Mouse (Mus musculus): Measurements from ENCODE around the gene Pdss2.

The Pdss2 gene

GRCm38 (mm10) chr10:43220910-43221625 lies at the start of gene Pdss2:
TSS of gene Pdss2 (plus strand) at chr10:43221486.
- peak; percentile 98 for DNase-seq

- peak; percentile 44 for DNase-seq
Observed at GRCm38 (mm10) chr10:43172066-43172465, 49.2 kb upstream of the Pdss2 start.

- no peak for DNase-seq
Observed at GRCm38 (mm10) chr10:43172554-43172953, 48.7 kb upstream of the Pdss2 start.

- peak; percentile 78 for DNase-seq
Observed at GRCm38 (mm10) chr10:43173141-43173827, 48.0 kb upstream of the Pdss2 start.

- DNase-seq: no peak
Observed at GRCm38 (mm10) chr10:43173828-43174325, 47.4 kb upstream of the Pdss2 start.

GRCm38 (mm10) chr10:43174326-43175155 lies 46.7 kb upstream of the Pdss2 start, which contains the start of the genes Sobp and 9030612E09Rik:
TSS of gene Sobp (minus strand) at chr10:43174530.
TSS of gene 9030612E09Rik (plus strand) at chr10:43174704.
- peak; percentile 89 for DNase-seq

- peak; percentile 44 for DNase-seq
Observed at GRCm38 (mm10) chr10:43175156-43175601, 46.1 kb upstream of the Pdss2 start.

- no peak for DNase-seq
Observed at GRCm38 (mm10) chr10:43180313-43180912, 40.9 kb upstream of the Pdss2 start.

- no peak for DNase-seq
Observed at GRCm38 (mm10) chr10:43200206-43200605, 21.1 kb upstream of the Pdss2 start.

GRCm38 (mm10) chr10:43203865-43204264 lies 17.4 kb upstream of the Pdss2 start:
- no peak for DNase-seq

GRCm38 (mm10) chr10:43211866-43212265 lies 9.4 kb upstream of the Pdss2 start:
- peak; percentile 60 for DNase-seq

GRCm38 (mm10) chr10:43217361-43217900 lies 3.9 kb upstream of the Pdss2 start:
- DNase-seq: no peak

- DNase-seq: peak; percentile 19
Observed at GRCm38 (mm10) chr10:43220479-43220878, 807 bp upstream of the Pdss2 start.

- DNase-seq: peak; percentile 42
Observed at GRCm38 (mm10) chr10:43221659-43222058, 373 bp downstream of the Pdss2 start.

- DNase-seq: no peak
Observed at GRCm38 (mm10) chr10:43223391-43223790, 2.1 kb downstream of the Pdss2 start.

- no peak for DNase-seq
Observed at GRCm38 (mm10) chr10:43226391-43226790, 5.1 kb downstream of the Pdss2 start.

- no peak for DNase-seq
Observed at GRCm38 (mm10) chr10:43229236-43229635, 8.0 kb downstream of the Pdss2 start.

- no peak for DNase-seq
Observed at GRCm38 (mm10) chr10:43234522-43234921, 13.2 kb downstream of the Pdss2 start.

- DNase-seq: no peak
Observed at GRCm38 (mm10) chr10:43235011-43235410, 13.7 kb downstream of the Pdss2 start.

GRCm38 (mm10) chr10:43235758-43236669 lies 14.7 kb downstream of the Pdss2 start:
- no peak for DNase-seq

GRCm38 (mm10) chr10:43242215-43242614 lies 20.9 kb downstream of the Pdss2 start:
- DNase-seq: no peak
